Mouse (Mus musculus) hindlimb bud, embryonic 11.5 days (tissue): ENCODE results near the gene Dip2b.

Experiments
- DNase-seq: peaks from one replicate; pipeline ENCODE4 v3.0.0-alpha.2; 2012; ENCODE audit warnings: low read depth, low spot score; ENCODE audit errors: extremely low spot score

The Dip2b gene

DNA sequence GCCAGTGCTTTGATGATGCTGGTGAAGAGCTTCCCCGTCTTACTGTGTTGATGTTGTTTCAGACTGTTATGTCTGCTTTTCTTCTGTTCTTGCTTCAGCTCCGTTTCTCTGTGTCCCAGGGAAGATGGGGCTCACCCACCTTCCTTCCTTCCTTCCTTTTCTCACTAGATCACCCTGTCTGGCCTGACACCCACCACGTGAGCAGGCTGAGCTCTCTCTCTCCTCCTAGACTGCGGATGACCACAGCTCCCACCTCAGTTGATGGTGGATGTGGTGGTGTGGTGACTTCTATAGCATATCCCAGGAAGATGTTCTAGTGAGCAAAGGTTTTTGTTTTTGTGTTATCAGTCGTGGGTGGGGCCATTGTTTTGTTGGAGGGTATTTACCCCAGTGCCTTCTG, 85.4 kb downstream of the Dip2b start:
- no peak for DNase-seq

DNA sequence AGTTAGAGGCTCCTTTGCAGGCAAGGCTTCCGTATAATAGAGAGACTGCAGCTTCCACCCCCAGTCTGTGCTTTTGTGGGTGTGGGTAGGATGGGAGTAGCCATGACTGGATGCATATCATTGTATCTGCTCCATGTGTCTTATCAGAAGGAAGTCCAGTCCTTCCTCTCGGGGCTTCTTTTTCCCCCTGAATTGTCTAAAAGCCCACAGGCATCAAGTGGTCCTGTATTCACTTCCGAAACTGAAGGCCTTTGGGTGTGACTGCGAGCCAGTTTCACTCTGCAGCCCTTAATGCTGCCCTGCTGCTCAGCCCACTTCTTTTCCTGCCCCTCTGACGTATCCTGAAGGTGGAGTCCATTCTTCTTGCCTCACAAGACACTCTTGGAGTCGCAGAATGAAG, 86.8 kb downstream of the Dip2b start:
- no peak for DNase-seq

DNA sequence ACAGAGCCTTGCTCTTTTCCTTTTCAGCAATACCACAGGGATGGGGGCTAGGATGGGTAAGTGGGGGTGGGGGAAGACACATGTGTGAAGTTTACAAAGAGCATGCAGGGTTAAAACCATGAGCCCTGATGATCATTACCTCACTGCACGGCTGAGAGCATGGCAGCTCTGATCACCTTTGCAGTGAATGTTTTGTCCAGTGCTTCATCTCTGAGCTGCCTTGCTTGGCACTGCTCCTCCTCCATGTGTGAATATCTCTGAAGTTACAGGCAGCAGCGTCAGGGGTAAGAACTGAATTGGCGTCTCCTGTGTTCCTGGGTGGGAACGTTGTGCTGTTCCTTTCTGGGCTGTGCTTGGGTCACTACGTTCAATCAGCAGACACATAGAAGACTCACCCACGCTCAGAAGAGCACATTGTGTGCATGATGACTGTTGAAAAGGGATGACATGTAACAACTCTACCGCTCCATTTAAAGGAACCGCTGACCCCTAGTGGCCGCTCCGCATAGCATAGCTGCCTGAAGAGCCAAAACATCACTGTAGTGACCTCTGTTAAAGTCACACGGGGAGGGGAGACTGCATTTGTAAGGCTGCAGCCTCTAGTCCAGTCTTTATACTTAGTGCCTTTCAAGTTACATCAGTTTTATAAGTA, 88.1 kb downstream of the Dip2b start:
- peak; percentile 22 for DNase-seq

DNA sequence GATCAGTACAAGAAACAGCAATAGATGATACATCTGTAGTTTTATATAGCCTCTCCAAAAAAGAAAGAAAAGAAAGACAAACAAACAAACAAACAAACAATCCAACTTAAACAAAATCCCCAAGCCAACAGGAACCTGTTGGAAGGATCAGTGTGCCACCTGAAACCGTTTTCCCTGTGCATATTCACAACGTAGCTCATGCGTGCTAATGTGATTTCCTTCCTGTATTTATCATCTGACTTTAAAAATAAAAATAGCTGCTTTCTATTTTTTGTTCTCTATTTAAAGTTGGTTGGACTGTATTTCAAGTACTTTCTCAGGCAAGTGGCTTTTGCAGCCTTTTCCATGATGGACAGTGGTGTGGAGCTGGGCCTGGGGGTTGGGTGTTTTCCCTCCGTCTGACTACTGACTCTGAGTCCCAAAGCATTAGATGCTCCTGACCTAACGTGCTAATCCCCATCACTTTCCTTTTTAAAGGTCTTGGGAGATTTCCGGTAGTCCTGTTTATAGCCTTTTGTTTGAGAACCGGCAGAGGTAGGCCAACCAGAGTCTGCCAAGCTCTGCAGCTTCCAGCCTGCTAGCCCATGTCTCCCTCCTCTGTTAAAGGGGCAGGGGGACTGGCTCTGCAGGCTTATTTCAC, 90.8 kb downstream of the Dip2b start:
- DNase-seq: no peak

DNA sequence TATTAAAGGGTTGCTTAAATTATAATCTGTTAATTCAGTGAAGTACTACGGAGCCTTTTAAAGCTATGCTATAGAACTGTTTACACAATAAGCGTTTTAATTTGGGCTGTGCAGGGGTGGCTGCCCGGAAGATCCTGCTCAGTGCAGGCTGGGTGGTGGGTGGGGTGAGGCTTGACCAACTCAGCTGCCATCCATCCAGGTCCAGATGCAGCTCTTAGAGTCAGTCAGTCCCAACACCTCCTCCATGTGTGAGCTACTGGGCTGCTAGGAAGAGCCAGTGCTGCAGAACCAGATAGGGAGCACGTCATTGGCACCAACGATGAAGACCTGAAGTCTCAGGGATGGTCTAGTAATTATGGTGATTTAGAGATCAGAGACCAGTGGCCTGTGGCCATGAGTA, 101.2 kb downstream of the Dip2b start:
- DNase-seq: no peak

DNA sequence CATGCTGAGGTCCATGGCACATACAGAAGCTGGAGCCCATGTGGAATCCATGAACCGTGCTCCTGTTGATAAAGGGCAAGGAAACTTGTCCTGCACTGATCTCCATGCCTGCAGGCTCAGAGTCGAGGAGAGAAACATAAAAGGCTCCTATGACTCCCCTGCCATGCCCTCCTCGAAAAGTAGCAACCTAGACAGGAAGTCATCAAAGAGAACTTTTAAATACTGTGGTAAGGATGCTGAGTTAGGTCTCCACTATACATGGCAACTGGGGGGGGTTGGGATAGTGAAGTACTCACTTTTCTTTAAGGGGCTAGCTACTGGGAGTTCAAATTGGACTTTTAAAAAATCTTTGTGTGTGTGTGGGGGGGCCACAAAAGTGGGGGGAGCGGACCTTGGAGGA, 102.0 kb downstream of the Dip2b start:
- DNase-seq: no peak

DNA sequence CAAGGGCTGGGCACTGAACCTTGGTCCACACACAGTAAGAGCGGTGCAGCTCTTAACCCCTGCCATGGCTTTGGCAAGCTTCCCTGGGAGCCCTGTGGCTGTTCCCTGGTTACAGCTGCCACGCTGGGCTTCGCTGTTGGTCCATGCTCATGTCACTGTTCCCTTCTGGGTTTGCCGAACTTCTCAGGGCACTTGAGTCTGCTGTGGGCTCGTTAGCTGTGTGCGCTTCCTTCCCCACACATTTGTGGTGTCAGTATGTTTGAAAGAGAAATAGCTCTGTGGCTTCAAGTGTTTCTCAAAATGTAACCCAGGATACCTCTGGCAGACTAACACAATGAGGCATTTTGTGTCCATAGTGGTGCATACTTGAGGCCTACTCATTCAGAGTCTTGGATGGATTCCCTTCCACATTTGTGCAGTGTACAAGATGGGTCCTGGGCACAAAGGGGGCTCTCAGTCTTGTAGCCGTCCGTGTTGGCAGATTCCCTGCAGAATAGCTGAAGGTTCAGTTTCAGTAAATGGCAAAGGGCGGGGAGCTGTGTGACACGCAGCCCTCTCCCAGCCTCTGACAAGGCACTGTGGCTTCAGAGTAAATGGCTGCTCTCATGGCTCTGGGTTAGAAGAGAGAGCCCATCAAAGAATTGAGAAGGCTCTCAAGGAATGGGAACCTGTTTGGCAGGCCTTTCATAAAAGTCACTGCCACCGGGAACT, 104.8 kb downstream of the Dip2b start:
- no peak for DNase-seq

DNA sequence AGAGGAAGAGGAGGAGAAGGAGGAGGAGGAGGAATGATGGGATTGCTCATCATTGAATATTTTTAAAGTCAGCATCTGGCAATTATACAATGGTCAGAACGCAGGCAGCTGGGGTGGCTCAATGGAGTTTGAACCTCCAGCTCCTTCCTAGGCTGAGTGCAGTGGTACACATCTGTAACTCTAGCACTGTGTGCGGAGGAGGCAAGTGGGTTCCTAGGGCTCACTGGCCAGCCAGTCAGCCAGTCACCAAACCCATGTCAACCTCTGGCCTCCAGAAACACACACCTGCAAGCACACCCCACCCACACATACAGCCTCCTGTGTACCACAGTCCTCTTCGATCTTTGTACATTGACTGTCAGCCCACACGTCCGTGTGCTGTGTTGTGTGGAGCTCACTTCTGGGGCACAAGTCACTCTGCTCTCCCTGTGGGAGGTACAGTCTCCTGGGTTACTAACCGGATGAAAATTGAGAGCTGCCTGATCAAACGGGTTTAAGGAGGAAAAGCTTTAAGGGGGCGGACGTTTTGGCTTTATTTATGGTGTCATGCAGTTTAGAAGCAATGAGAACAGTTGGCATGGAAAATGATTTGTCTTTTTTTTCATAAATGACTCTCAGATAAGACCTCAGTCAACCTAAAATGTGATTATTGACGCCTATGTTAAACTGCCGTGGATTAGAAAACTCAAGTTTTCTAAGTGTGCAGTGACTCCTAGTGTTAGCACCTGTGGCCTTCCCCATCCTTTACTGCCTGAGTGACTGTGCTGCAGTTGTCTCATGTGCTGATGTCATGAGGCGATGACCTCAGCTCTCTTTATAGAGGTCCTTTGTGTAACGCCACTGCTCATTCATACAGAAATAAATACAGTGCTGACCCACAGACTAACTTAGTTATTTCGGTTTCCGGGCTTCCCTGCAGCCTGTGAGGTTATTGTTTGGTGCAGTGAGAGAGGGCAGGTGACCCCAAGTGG, 106.7 kb downstream of the Dip2b start:
- no peak for DNase-seq

DNA sequence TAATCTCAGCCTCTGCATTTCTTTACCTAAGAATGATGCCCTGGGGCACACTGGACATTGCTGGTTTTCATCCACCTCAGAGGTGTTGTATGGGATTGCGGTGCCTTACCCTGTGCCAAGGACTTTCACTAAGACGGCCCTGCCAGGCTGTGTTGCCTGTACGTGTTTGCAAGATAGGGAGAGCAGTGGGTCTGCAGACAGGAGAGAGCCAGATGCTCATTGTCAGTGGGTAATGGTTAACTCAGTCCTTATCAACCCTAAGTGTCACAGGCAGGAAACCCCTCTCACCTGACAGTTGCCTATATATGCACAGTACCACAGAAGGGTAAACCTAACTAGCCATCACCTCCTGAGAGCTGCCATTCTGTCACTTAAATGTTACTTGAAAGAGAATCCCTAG, 107.5 kb downstream of the Dip2b start:
- no peak for DNase-seq

DNA sequence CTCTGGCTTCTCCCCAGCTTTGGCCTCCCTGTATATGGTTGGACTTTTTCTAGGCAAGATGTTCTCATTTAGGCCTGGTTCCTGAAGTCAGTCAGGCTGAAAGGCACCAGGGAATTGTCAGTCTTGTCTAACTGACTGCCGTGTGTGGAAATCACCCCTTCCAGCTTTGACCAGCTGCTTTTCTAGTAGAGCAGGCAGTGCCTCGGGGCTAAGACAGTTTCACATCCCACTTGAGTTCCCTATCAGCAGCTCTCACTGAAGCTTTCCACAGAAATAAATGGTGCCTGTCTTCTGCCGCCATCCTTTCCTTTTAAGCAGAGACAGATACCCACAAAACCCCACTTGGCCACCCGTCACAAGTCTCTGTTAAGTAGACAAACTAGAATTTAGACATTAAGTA, 112.1 kb downstream of the Dip2b start:
- no peak for DNase-seq

DNA sequence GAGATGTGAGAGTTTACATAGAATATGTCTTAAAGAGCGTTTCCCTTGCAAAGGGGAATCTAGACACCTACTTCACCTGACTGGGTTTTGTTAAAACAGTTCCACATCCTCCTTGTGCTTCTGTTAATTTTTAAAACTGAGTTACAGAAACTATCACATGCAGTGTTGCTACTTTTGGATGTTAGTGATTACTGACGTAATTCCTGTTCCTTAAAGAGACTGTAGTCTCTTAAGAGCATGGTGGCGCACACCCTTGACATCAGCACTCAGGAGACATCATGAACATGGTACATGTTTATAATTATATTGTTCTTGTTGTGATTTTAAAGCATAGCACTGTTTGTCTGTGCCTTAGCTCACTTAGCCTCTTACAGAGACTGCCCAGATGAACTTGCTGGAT, 113.9 kb downstream of the Dip2b start:
- DNase-seq: no peak

DNA sequence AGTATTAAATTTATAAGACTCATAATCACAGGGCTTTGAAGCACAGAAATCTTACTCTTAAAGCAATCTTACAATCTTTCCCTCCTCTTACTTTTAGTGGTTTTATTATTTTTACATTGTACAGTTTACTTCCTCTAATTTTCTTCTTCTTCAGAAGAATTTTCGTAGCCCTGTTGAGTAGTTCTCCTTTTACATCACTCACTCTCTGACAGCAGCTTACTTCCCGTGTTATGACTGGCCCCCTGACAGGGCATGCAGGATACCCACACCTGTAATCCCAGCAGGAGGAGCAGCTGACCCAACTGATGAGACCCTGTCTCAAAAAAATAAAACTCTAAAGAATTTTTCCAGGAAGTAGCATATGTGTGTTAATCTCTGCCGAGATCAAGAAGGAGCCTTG, 114.6 kb downstream of the Dip2b start:
- no peak for DNase-seq

DNA sequence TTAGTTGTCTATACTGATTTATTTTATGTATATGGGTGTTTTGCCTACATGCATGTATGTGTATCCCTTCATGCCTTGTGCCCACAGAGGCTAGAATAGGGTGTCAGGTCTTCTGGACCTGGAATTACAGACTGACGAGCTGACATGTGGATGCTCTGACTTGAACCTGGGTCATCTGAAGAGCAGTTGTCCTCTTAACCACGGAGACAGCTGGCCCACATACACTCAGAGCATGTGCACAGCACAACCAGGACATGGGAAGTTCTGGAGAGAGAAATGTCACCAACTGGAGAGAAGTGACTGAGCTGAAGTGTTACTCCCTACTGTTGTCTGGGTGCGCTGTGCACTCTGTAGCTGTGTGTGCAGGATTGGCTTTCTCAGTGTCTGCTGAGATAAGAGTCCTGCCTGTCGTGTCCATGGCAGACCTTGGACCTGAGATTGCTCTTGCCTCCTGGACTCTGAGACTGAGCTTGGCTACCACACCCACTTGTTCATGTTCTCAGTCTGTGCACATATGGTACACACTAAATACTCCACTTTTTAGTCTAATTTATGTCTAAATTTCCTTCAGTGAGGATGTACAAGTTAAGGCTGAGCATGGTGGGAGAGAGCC, 117.7 kb downstream of the Dip2b start:
- no peak for DNase-seq

DNA sequence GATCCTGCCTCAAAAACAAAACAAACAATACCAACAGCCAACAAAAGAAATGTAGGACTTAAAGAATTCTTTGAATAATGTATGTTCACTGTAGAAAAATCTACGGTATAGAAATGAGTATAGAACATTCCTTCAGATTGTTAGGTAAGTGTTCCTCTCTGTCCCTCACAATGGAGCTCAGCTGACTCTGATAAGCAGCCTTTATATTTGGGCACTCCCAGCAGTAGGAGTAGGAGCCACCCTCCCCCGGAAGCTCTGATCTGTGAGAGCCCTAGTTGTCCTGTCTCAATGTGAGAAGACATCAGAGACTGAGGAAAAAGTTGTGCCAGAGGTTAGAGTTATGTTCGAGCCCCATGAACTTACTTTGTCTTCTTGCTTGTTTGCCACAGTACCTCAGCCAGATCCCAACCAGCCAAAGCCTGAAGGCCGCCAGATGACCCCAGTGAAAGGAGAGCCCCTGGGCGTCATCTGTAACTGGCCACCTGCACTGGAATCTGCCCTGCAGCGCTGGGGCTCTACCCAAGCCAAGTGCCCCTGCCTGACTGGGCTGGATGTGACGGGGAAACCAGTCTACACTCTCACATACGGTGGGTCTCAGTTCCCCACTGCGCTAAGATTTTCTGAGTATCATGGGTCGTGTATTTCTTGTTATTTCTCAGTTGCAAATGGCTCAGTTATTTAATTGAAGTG, 118.5 kb downstream of the Dip2b start:
- DNase-seq: no peak

DNA sequence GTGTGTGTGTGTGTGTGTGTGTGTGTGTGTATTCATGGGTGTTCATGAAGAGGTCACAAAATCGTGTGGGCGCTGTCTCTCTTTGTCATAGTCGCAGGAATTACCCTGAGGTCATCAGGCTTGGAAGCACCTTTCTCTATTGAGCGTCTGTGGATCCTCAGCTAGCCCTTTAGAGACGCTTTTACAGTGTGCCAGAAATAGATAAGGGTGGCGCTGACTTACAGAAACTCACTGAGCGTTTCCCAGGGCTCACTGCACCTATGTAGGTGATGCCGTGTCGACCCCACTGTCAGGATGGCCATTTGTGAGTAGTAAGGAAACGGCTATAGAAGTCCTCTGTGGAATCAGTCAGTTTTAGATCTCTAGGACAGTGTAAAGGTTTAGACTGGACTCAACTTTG, 120.5 kb downstream of the Dip2b start:
- DNase-seq: no peak

DNA sequence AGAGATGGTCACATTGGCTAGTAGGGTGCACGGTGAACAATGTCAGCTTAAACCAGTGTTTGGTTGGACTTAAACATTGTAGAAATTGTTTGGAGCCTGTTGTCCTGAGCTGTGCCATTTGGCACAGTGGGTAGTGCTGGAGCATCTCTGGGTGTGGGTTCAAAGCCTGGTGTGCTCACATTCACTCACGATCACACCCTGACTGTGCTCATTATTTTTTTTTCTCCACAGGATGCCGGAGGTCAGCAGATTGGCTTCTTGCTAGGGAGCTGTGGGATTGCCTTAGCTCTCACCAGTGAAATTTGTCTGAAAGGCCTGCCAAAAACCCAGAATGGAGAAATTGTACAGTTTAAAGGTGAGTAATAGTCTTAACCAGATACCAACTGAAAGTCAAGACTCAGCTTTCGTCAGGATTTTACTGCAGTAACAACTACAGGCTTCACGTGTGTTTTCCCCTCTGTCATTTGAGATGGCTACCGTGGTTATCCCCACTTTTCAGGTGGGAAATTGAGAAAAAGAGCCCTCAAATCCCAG, 123.3 kb downstream of the Dip2b start:
- no peak for DNase-seq

DNA sequence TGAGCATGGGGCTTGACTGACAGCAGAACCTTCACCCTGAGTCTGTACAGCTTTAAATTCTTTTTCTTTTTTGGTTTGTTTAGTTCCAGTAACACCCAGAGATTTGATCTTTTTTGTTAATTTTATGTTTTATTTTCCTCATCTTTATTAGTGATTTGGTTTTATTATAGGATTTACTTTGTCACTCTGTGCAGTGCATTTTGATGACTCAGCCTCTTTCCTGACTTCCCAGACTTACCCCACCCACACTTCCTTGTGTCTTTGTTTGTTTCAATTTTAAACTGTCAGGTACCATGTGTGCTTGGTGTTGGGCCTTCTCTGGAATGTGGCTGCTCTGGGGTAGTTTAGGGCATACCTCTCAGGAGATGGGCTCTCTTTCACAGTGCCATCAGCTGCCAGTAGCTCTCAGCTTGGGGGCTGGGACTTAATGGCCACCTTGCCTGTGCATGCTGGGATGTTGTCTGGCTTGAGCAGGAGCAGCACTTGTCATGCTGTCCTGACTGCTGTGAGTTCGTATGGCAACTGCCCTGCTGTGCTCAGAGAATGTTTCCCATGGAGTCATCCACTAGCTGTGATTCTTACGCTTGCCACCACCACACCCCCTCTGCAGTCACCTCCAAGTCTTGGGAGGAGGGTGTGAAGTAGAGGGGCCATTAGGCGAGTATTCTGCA, 125.1 kb downstream of the Dip2b start:
- DNase-seq: no peak

DNA sequence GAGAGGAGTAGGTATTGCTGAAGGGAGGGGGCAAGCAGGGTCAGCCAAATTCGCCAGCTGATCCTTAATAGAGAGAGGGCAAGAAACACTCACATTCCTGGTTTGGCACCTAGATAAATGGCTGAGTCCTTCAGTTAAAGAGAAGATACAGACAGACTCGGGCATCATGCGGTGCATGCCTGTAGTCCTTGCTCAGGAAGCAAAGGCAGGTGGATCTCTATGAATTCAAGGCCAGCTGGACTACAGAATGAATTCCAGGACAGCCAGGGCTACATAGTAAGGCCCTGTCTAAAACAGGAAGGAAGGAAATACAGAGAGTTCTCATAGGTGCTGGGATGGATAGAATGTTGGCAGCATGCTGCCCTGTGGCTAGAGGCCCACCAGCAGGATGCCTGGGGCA, 128.0 kb downstream of the Dip2b start:
- no peak for DNase-seq

DNA sequence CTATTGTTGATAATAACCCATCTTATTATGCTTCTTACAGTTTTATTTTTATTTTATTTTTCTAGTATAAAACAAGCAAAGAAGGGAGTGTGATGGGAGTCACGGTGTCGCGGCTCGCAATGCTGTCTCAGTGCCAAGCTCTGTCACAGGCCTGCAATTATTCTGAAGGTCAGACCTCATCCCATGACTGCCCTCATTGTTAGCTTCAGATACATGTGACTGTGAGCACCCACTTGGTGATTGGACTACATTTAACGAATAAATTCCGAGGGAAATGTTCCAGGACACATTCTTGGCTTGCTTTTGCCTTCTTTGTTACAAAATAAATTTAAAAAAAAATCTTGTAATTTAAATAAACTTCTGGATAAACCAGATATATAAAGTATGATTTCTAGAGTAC, 129.3 kb downstream of the Dip2b start:
- DNase-seq: no peak

DNA sequence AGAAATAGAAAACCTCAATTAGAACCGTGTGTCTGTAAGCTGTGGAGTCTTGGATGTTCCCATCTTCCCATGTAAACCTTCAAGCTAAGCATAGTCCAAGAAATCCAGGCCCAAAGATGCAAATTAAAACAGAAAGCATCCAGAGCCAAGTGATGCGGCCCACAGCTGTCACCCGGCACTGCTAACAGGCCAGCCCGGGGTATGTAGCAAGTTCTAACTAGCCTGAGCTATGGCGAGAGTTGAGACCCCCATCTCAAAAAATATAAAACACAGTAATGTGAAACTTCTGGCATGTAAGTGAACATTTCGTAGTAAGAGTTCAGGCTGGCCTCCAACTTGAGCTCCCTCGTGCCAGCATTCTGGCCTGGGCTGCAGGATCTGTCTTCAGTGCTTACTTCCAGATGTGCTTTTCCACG, 129.7 kb downstream of the Dip2b start:
- no peak for DNase-seq
